In genomic region chr11:97884601-97885185, GRCm38 (mm10) we compare ENCODE assay signal across 8 mouse cellular contexts. TPM values are rescaled to one million over a fixed set of nuclear protein-coding genes. Genes with fewer than 3 reads are reported as not detected.
A peak's percentile ranks its signal among the peaks of the same experiment; 100 is the strongest.
DNase-seq lines count a peak whose midpoint lies in the region; ATAC-seq lines count a peak whose summit lies in the region.

No protein-coding gene starts in this region.

- peak; percentile 11; the same call in 1 of the 2 replicates for ATAC-seq in kidney, embryonic 16.5 days (ENCODE audit: low FRiP score, low TSS enrichment)
- peak; percentile 43; the same call in 1 of the 2 replicates for ATAC-seq in hindbrain, embryonic 13.5 days (ENCODE audit: low FRiP score)
- ATAC-seq in midbrain, embryonic 14.5 days (ENCODE audit: low FRiP score, low TSS enrichment) = no peak

- H3K4me1 ChIP-seq in kidney, embryonic 16.5 days (ENCODE audit: insufficient read depth, low read length) = peaks cover 4% of the 10 kb centered on the region; the same call in 1 of the 2 replicates
- H3K4me1 ChIP-seq in brown adipose tissue, adult 24 weeks (ENCODE audit: control insufficient read depth, insufficient read depth, insufficient read length, low read length) = no peaks in the 10 kb centered on the region
- H3K4me1 ChIP-seq in hindbrain, embryonic 13.5 days (replicated peaks) = 0 out of 2 replicates have a peak, but pooled peaks cover 3% of the 10 kb centered on the region
- no peaks in the 10 kb centered on the region for H3K4me1 ChIP-seq in midbrain, embryonic 14.5 days (ENCODE audit: control insufficient read depth, insufficient read depth, low read length)

- 30% methylated on average over 7 of the region's 7 CpGs for WGBS in kidney, embryonic 16.5 days
- 28% methylated on average over 7 of the region's 7 CpGs for WGBS in hindbrain, embryonic 13.5 days
- 28% methylated on average over 7 of the region's 7 CpGs for WGBS in midbrain, embryonic 14.5 days

- H3K9ac ChIP-seq in kidney, embryonic 16.5 days (replicated peaks; ENCODE audit: low read length) = peak overlapping the region; percentile 53
- peak overlapping the region; percentile 57; the same call in 1 of the 2 replicates for H3K9ac ChIP-seq in hindbrain, embryonic 13.5 days
- H3K9ac ChIP-seq in midbrain, embryonic 14.5 days (replicated peaks; ENCODE audit: low read length) = peak overlapping the region; percentile 47; the same call in 1 of the 2 replicates

- no peaks in the 10 kb centered on the region for H3K27me3 ChIP-seq in kidney, embryonic 16.5 days (ENCODE audit: insufficient read depth, low read length)
- no peaks in the 10 kb centered on the region for H3K27me3 ChIP-seq in hindbrain, embryonic 13.5 days
- no peaks in the 10 kb centered on the region for H3K27me3 ChIP-seq in midbrain, embryonic 14.5 days (ENCODE audit: control insufficient read depth, insufficient read depth, low read length)

- peaks cover 2% of the 10 kb centered on the region; the same call in 1 of the 2 replicates for H3K9me3 ChIP-seq in kidney, embryonic 16.5 days (ENCODE audit: low read length)
- H3K9me3 ChIP-seq in hindbrain, embryonic 13.5 days = no peaks in the 10 kb centered on the region
- no peaks in the 10 kb centered on the region for H3K9me3 ChIP-seq in midbrain, embryonic 14.5 days (ENCODE audit: control insufficient read depth, low read length)

- peak overlapping the region; percentile 69 for H3K4me2 ChIP-seq in kidney, embryonic 16.5 days (replicated peaks; ENCODE audit: low read depth, low read length)
- peak overlapping the region; percentile 60 for H3K4me2 ChIP-seq in hindbrain, embryonic 13.5 days
- peak overlapping the region; percentile 61 for H3K4me2 ChIP-seq in midbrain, embryonic 14.5 days (ENCODE audit: low read length)

- DNase-seq in kidney, adult 8-10 months = no peak
- no peak for DNase-seq in midbrain, embryonic 14.5 days
- no peak for DNase-seq in frontal cortex, postnatal 25 days (ENCODE audit: low spot score in 2 of 2)
- no peak for DNase-seq in frontal cortex, postnatal 14 days (ENCODE audit: low spot score in 2 of 2)
- no peak for DNase-seq in kidney, adult 9 months

- no peaks in the 10 kb centered on the region for H3K36me3 ChIP-seq in kidney, embryonic 16.5 days (ENCODE audit: insufficient read depth, low read length)
- H3K36me3 ChIP-seq in hindbrain, embryonic 13.5 days = no peaks in the 10 kb centered on the region
- no peaks in the 10 kb centered on the region for H3K36me3 ChIP-seq in midbrain, embryonic 14.5 days (ENCODE audit: control insufficient read depth, insufficient read depth, low read length)

- H3K27ac ChIP-seq in kidney, embryonic 16.5 days (ENCODE audit: low read length) = peak overlapping the region; percentile 89
- 0 out of 2 replicates have a peak overlapping the region, but pooled peaks have one; percentile 9 for H3K27ac ChIP-seq in brown adipose tissue, adult 24 weeks (replicated peaks; ENCODE audit: low read depth, low read length)
- H3K27ac ChIP-seq in hindbrain, embryonic 13.5 days = peak overlapping the region; percentile 93
- peak overlapping the region; percentile 92 for H3K27ac ChIP-seq in midbrain, embryonic 14.5 days (replicated peaks; ENCODE audit: low read depth, low read length)

- peak overlapping the region; percentile 74 for H3K4me3 ChIP-seq in kidney, embryonic 16.5 days (ENCODE audit: low read length)
- peak overlapping the region; percentile 65 for H3K4me3 ChIP-seq in brown adipose tissue, adult 24 weeks (ENCODE audit: insufficient read depth, low read depth, low read length)
- peak overlapping the region; percentile 61 for H3K4me3 ChIP-seq in hindbrain, embryonic 13.5 days
- H3K4me3 ChIP-seq in midbrain, embryonic 14.5 days (replicated peaks; ENCODE audit: low read depth, low read length) = peak overlapping the region; percentile 53

RNA-seq across cellular contexts. Expression of gene Fbxo47, which starts 0.7 kb away (rescaled TPM):
- 0.45 and 0.46 TPM in 2 replicates for polyA plus RNA-seq in kidney, embryonic 16.5 days (2015; fragmentation: Nextera tagmentation; extraction: Ambion mirVana)
- 1.3 and 1.8 TPM in 2 replicates for polyA plus RNA-seq in brown adipose tissue, adult 24 weeks (2012; ENCODE audit: insufficient read depth, insufficient read length, missing spikeins)
- polyA plus RNA-seq in hindbrain, embryonic 13.5 days (2015; fragmentation: Nextera tagmentation; extraction: Ambion mirVana) = 0.52 and 0.71 TPM in 2 replicates
- 0.62 and 0.67 TPM in 2 replicates for polyA plus RNA-seq in midbrain, embryonic 14.5 days (2014; fragmentation: Nextera tagmentation; extraction: Ambion mirVana)

RNA-seq across cellular contexts. Expression of gene B230217C12Rik, which starts 44.1 kb away (rescaled TPM):
- polyA plus RNA-seq in kidney, embryonic 16.5 days (2015; fragmentation: Nextera tagmentation; extraction: Ambion mirVana) = 4.3 and 6.7 TPM in 2 replicates
- polyA plus RNA-seq in brown adipose tissue, adult 24 weeks (2012; ENCODE audit: insufficient read depth, insufficient read length, missing spikeins) = 0.59 and 2.0 TPM in 2 replicates
- polyA plus RNA-seq in hindbrain, embryonic 13.5 days (2015; fragmentation: Nextera tagmentation; extraction: Ambion mirVana) = 28.9 and 29.2 TPM in 2 replicates
- 32.4 and 36.5 TPM in 2 replicates for polyA plus RNA-seq in midbrain, embryonic 14.5 days (2014; fragmentation: Nextera tagmentation; extraction: Ambion mirVana)

Comparison
In these comparisons a context has a peak if more than half of its experiments do, and no peak if none do; other contexts are left out.
1. H3K27ac ChIP-seq: peak in every context shown above with its lines; median percentile 93 in hindbrain, embryonic 13.5 days; 92 in midbrain, embryonic 14.5 days; 89 in kidney, embryonic 16.5 days; 9 in brown adipose tissue, adult 24 weeks.